Mouse (Mus musculus) testis, adult 2 months (tissue): Measurements from ENCODE around the gene Prdx1. TPM values are rescaled to one million over a fixed set of nuclear protein-coding genes. Genes with fewer than 3 reads are reported as not detected.

Experiments
- H3K27ac ChIP-seq: fragments of 200-500 bp; 2 replicates; pipeline ENCODE4 v1.5.1; 2012; ENCODE audit warnings: low read depth, low read length; ENCODE audit not compliant: control insufficient read depth, insufficient read depth
- H3K27me3 ChIP-seq: fragments of 200-500 bp; 2 replicates; pipeline ENCODE4 v1.6.1; 2012; ENCODE audit warnings: mild to moderate bottlenecking, low read length, moderate library complexity; ENCODE audit not compliant: control insufficient read depth, insufficient read depth
- H3K36me3 ChIP-seq: fragments of 200-500 bp; 2 replicates; pipeline ENCODE4 v1.6.1; 2012; ENCODE audit warnings: mild to moderate bottlenecking, low read length; ENCODE audit not compliant: control insufficient read depth, insufficient read depth
- H3K4me1 ChIP-seq: fragments of 200-500 bp; 2 replicates; pipeline ENCODE4 v1.6.1; 2012; ENCODE audit warnings: low read length; ENCODE audit not compliant: control insufficient read depth, insufficient read depth
- H3K4me3 ChIP-seq: fragments of 200-500 bp; 2 replicates; pipeline ENCODE4 v1.5.1; 2012; ENCODE audit warnings: low read depth, mild to moderate bottlenecking, low read length, moderate library complexity, mixed read lengths; ENCODE audit not compliant: control insufficient read depth
- CTCF ChIP-seq: fragments of 200-500 bp; IDR thresholded peaks from 2 replicates; pipeline ENCODE4 v1.5.1; 2012; ENCODE audit warnings: low read depth, mild to moderate bottlenecking, inconsistent platforms, low read length, moderate library complexity; ENCODE audit not compliant: control insufficient read depth, insufficient read depth, insufficient replicate concordance
- POLR2A ChIP-seq: fragments of 200-500 bp; IDR thresholded peaks from 2 replicates; pipeline ENCODE4 v1.6.1; 2012; ENCODE audit warnings: low read depth, mild to moderate bottlenecking, inconsistent platforms, low read length, moderate library complexity; ENCODE audit not compliant: control insufficient read depth
- polyA plus RNA-seq: library from polyadenylated mRNA; depleted of rRNA; stranded (reverse); fragments of >200 nt; gene quantifications from 2 replicates; pipeline ENCODE4 v1.2.3, GENCODE M21; 2012; rRNA removed

The Prdx1 gene
- 62.2 and 77.9 TPM in 2 replicates for polyA plus RNA-seq

- TF ChIP-seq CTCF (peak; percentile 68; the same call in 1 of the 2 replicates), POLR2A (peak; percentile 99)
- Histone ChIP-seq H3K27ac (peak within 1 kb of the TSS; percentile 99), H3K36me3 (no peaks in the 10 kb centered on the region), H3K4me1 (peaks cover 10% of the 10 kb centered on the region), H3K4me3 (peak within 1 kb of the TSS; percentile 100), H3K27me3 (no peaks in the 10 kb centered on the region)
These were observed at the start of gene Prdx1 for GRCm38 (mm10) chr4:116685402-116686061. Gene Prdx1, plus strand, starts transcription at chr4:116685544.

GRCm38 (mm10) chr4:116638821-116639220 lies 46.5 kb upstream of the Prdx1 start:
- TF ChIP-seq POLR2A (no peak), CTCF (no peak)
- Histone ChIP-seq H3K4me1 (no peaks in the 10 kb centered on the region), H3K27me3 (no peaks in the 10 kb centered on the region), H3K4me3 (no peak overlapping the region), H3K27ac (no peak overlapping the region), H3K36me3 (peaks cover 5% of the 10 kb centered on the region)

- no peak overlapping the region for H3K27ac ChIP-seq
- peaks cover 4% of the 10 kb centered on the region for H3K36me3 ChIP-seq
- no peak for TF ChIP-seq CTCF
- TF ChIP-seq POLR2A: no peak
- no peaks in the 10 kb centered on the region for H3K4me1 ChIP-seq
- no peak overlapping the region for H3K4me3 ChIP-seq
- H3K27me3 ChIP-seq: no peaks in the 10 kb centered on the region
These were observed 43.3 kb upstream of the Prdx1 start for GRCm38 (mm10) chr4:116642071-116642470.

- H3K27me3 ChIP-seq: no peaks in the 10 kb centered on the region
- H3K4me3 ChIP-seq: no peak overlapping the region
- no peak overlapping the region for H3K27ac ChIP-seq
- H3K4me1 ChIP-seq: no peaks in the 10 kb centered on the region
- TF ChIP-seq CTCF: no peak; the same call in 1 of the 2 replicates
- TF ChIP-seq POLR2A: no peak
- peaks cover 4% of the 10 kb centered on the region for H3K36me3 ChIP-seq
These were observed 41.0 kb upstream of the Prdx1 start for GRCm38 (mm10) chr4:116644326-116644725.

- no peak for TF ChIP-seq POLR2A
- TF ChIP-seq CTCF: no peak
- no peaks in the 10 kb centered on the region for H3K27me3 ChIP-seq
- H3K36me3 ChIP-seq: no peaks in the 10 kb centered on the region
- H3K27ac ChIP-seq: no peak overlapping the region
- no peaks in the 10 kb centered on the region; the same call in 1 of the 2 replicates for H3K4me1 ChIP-seq
- no peak overlapping the region for H3K4me3 ChIP-seq
These were observed 39.7 kb upstream of the Prdx1 start for GRCm38 (mm10) chr4:116645624-116646023.

GRCm38 (mm10) chr4:116649411-116649810 lies 35.9 kb upstream of the Prdx1 start:
- TF ChIP-seq POLR2A (no peak), CTCF (no peak)
- H3K4me3 ChIP-seq: no peak overlapping the region
- no peak overlapping the region for H3K27ac ChIP-seq
- H3K36me3 ChIP-seq: no peaks in the 10 kb centered on the region
- no peaks in the 10 kb centered on the region for H3K27me3 ChIP-seq
- peaks cover 5% of the 10 kb centered on the region; the same call in 1 of the 2 replicates for H3K4me1 ChIP-seq

GRCm38 (mm10) chr4:116650365-116650764 lies 35.0 kb upstream of the Prdx1 start:
- Histone ChIP-seq H3K4me1 (peaks cover 5% of the 10 kb centered on the region; the same call in 1 of the 2 replicates), H3K27me3 (no peaks in the 10 kb centered on the region), H3K36me3 (no peaks in the 10 kb centered on the region), H3K27ac (no peak overlapping the region), H3K4me3 (peak overlapping the region; percentile 92; the same call in 1 of the 2 replicates)
- TF ChIP-seq POLR2A: no peak
- TF ChIP-seq CTCF: no peak
